In the genomic region with DNA sequence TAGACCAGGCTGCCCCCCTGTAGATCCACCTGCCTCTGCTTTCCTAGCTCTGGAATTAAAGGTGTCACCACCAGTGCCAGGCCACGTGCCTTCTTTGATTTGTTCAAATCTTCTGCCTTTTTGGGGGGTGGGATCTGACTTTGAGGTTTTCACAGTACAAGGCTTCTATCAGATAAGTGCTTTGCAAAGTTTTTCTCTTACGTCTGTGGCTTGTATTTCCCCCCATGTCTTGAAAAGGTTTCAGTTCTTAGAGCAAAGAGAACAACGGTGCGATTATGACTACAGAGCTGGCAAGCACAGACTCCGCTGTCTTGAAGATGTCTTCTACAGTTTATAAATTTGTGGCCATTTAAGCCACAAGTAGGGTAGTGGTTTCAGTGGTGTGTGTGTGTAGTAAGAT, we compare ENCODE assay signal across 10 mouse cellular contexts.
"Had no signal": no experiment of that assay in that cellular context is flagged by ENCODE, and none has a peak within 500 bp of the region (broad histone marks: within the 10 kb centered on the region; RNA-seq: fewer than 3 reads in every experiment).

No protein-coding gene starts in this region.

- ATAC-seq: liver, postnatal 0 days; lung, postnatal 0 days; midbrain, embryonic 15.5 days had no signal

- DNase-seq: kidney, adult 2 months; kidney, postnatal 10 days; kidney, postnatal 36 days; layer of hippocampus, postnatal 36 days; left cerebral cortex, postnatal 4 days; liver, postnatal 0 days; lung, embryonic 14.5 days; retina, postnatal 1 day had no signal
